Mouse (Mus musculus): ENCODE data around the gene Prr27. TPM values are rescaled to one million over a fixed set of nuclear protein-coding genes. Genes with fewer than 3 reads are reported as not detected.

Prr27 gene
- total RNA-seq (2021) = not detected

DNA sequence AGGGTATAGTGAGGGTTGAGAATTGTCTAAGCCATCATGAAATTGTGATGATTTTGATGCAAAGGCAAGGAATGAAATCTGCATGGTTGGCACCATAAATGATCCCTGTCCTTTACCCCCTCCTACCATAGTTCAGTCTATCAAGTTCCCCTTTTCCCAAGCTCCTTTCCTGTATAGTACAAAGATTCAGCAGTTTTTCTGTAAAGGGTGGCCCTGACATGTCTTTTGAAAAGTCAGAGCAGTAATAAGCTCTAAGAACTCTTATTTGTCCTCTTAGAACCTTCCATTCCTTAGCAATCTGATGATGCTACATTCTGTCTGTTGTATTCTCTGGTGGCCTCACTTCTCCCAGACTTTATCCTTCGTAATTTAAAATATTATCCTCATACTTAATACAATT is at the start of gene Prr27:
TSS of gene Prr27 (plus strand) at position 301 of the 400 bp plus-strand sequence.
- DNase-seq = no peak

DNA sequence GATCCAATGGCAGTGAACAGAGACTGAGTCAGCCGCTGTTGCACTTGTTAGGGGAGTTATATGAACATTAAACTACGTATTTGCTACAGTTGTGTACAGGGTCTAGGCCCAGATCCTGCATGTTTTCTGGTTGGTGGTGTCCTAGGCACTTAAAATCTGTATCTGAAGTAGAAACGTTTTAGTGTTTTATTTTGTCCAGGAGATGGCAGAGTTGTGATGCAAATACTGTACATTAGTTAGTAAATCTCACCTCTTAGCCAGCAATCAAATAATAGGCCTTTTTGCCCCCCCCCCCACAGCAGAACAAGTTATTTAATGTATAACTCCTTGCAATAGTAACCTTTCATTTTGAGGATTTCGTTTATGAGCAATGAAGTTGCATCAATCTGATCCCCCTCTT is 42.8 kb upstream of the Prr27 start:
- DNase-seq = no peak

DNA sequence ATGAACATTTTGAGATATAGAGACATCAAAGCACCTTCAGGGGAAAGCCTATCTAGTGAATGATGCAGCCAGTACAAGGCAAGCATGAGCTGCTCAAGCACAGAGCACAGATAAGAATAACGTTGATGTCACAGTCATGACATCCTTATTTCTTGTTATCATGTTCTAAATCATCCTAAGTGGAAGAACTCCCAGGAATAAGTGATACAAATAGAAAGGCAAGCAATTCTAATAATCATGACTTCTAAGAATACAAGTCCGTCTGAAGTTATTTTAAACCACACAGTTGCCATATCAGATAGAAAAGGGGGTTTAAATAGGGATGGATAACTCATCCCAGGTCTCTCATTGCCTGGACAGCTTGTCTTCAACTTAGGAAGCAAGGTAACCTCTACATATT is 17.7 kb upstream of the Prr27 start, which contains the start of gene Csn1s2b:
TSS of gene Csn1s2b (plus strand) at position 301 of the 400 bp plus-strand sequence.
- DNase-seq = no peak

DNA sequence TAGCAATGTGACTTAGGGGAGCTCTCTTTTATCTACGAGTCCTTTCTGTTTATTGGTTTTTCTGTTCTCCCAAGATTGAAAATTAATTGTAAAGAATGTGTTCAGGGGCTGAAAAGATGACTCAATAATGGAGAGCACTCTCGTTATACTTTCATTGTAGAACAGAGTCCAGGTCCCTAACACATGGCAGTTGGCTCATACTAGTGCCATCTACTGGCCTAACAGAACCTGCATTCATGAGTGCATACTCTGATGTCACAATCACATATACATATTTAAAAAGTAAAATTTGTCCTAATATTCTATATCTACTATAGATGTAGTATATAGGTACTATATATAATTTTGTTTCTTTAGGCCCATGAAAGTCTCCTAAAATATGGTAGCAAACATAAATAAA is 16.2 kb upstream of the Prr27 start:
- no peak for DNase-seq

DNA sequence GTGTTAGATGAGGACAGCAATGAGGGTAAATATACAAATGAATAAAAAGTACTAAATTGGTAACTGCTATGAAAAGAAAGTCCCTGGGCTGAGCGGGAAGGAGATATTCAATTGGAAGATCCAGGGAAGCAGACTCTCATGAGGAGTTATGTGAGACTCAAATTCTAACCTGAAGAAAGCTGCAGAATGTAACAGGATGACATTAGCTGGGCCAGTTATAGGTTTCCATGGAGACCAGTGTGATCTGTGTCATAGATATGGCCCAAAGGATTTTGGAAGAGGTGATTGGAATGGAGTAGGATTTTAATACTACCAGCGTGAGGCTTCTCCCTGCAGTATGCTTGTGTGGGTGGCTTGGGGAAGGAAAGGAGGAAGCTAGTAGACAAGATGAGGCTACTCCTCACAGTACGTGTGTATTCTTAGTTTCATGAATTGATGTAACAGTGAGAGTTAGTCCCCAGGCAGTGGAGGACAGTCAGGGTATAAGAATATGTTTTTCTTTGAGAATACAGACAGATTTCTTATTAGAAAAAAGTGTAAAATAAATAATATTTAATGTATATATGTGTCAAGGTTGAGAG is 29.7 kb downstream of the Prr27 start:
- no peak for DNase-seq

DNA sequence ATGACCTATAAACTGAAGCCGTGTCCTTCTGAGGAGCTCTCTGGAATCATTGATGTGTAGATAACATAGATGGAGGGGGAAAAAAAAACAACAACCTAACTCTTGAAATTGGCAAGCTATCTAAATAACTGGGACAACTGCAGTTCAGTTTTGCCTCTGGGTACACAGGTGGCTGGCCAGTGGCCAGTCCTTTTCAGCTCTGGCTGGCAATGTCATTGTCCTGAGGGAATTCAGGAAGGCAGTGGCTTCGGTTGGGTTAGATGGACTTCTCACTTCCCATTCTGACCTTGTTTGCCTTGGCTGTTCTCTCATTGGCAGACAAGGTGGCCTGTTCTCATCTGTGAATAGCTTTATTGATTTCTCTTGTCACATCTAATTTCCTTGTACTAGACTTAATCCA is 44.6 kb downstream of the Prr27 start:
- no peak for DNase-seq

DNA sequence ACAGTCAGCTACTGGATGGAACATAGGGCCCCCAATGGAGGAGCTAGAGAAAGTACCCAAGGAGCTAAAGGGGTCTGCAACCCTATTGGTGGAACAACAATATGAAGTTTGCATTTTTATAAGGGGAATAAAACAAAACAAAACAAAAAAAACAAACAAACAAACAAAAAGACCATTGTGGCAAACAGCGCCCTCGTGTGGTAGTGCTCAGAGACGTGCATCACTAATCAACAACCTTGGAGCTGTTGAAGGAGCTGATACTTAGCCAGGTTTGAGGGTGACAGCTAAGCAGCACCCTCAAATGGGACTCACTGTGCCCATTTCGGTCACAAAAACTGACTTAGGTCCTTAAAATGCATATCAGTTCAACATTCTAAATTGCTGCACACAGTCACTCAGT is 45.9 kb downstream of the Prr27 start:
- DNase-seq = no peak

DNA sequence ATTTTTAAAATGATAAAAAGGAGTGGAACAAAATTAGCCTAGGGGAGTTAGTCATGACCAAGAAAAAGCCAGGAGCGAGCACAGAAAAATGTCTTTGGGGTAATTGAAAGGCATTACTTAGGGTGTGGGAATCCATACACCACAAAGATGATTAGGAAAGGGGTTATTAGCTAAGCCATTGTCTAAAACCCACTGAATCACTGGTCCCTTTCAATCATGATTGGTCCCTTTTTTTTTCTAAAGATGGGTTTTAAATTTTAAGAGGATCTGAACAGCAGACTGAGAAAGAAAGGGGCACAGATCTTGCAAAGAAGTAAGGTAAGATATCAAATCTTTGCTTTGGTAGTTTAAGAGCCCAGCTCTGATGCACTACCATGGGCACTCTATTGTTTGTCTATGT is 59.2 kb downstream of the Prr27 start, which contains the start of gene Odam:
TSS of gene Odam (plus strand) at position 301 of the 400 bp plus-strand sequence.
- no peak for DNase-seq

Other genes starting within 250 kb of the Prr27 start
- gene Sult1e1, start 234.1 kb upstream of the Prr27 start, total RNA-seq (2021) = not detected
- gene Csn1s1, start 159.5 kb upstream of the Prr27 start, total RNA-seq (2021) = not detected
- gene Csn2, start 126.1 kb upstream of the Prr27 start, total RNA-seq (2021) = not detected
- gene Csn1s2a, start 51.1 kb upstream of the Prr27 start, total RNA-seq (2021) = not detected
- not detected for gene Csn1s2b, start 17.6 kb upstream of the Prr27 start, total RNA-seq (2021)
- gene Odam, start 59.3 kb downstream of the Prr27 start, total RNA-seq (2021) = not detected
- not detected for gene Csn3, start 99.9 kb downstream of the Prr27 start, total RNA-seq (2021)
- gene 2310003L06Rik, start 143.8 kb downstream of the Prr27 start, total RNA-seq (2021) = not detected
- not detected for gene Gm28434, start 143.8 kb downstream of the Prr27 start, total RNA-seq (2021)
- gene Cabs1, start 153.8 kb downstream of the Prr27 start, total RNA-seq (2021) = not detected
- not detected for gene Smr3a, start 176.9 kb downstream of the Prr27 start, total RNA-seq (2021)

Data from heart, postnatal 4 days (tissue).